Mouse (Mus musculus) erythroblast, embryonic 14.5 days (primary cell): ENCODE results near the gene Saal1. TPM values are rescaled to one million over a fixed set of nuclear protein-coding genes. Genes with fewer than 3 reads are reported as not detected.

Experiments
- H3K27me3 ChIP-seq: 2 replicates; pipeline ENCODE4 v1.6.1; 2012; ENCODE audit warnings: inconsistent platforms; ENCODE audit not compliant: control insufficient read depth
- H3K36me3 ChIP-seq: 2 replicates; pipeline ENCODE4 v1.6.1; 2012; ENCODE audit warnings: mild to moderate bottlenecking, inconsistent platforms; ENCODE audit not compliant: control insufficient read depth
- H3K4me1 ChIP-seq: 2 replicates; pipeline ENCODE4 v1.6.1; 2012; ENCODE audit warnings: inconsistent platforms; ENCODE audit not compliant: control insufficient read depth
- H3K4me3 ChIP-seq: replicated peaks from 2 replicates; pipeline ENCODE3; 2012; ENCODE audit warnings: moderate library complexity, mild to moderate bottlenecking, inconsistent platforms
- H3K9me3 ChIP-seq: 2 replicates; pipeline ENCODE4 v1.6.1; 2012; ENCODE audit warnings: low read length, inconsistent platforms, mixed read lengths; ENCODE audit not compliant: control insufficient read depth
- GATA1 ChIP-seq: IDR thresholded peaks from 2 replicates; pipeline ENCODE4 v1.6.1; 2012; ENCODE audit warnings: low read length, inconsistent platforms, mixed read lengths
- TAL1 ChIP-seq: IDR thresholded peaks from 3 replicates; pipeline ENCODE4 v1.6.1; 2012; ENCODE audit warnings: low read length, inconsistent platforms, mixed read lengths
- polyA plus RNA-seq: library from polyadenylated mRNA; stranded (reverse); fragments of >175 nt; gene quantifications from 2 replicates; pipeline ENCODE4 v1.2.3, GENCODE M21; 2012

The Saal1 gene
- polyA plus RNA-seq, 1 experiment: 0.44 TPM

- H3K9me3 ChIP-seq: no peaks in the 10 kb centered on the region
- H3K27me3 ChIP-seq: no peaks in the 10 kb centered on the region
- H3K36me3 ChIP-seq: no peaks in the 10 kb centered on the region; the same call in 1 of the 2 replicates
- no peak overlapping the region for H3K4me3 ChIP-seq
- no peaks in the 10 kb centered on the region for H3K4me1 ChIP-seq
- no peak for TF ChIP-seq GATA1
- no peak for TF ChIP-seq TAL1
Observed at GRCm38 (mm10) chr7:46727584-46727983, 17.1 kb upstream of the Saal1 start.

- Histone ChIP-seq H3K27me3 (no peaks in the 10 kb centered on the region), H3K36me3 (no peaks in the 10 kb centered on the region; the same call in 1 of the 2 replicates), H3K4me1 (no peaks in the 10 kb centered on the region), H3K4me3 (no peak overlapping the region), H3K9me3 (no peaks in the 10 kb centered on the region)
- no peak for TF ChIP-seq GATA1
Observed at GRCm38 (mm10) chr7:46724396-46724795, 13.9 kb upstream of the Saal1 start.

- no peak overlapping the region for H3K4me3 ChIP-seq
- H3K4me1 ChIP-seq: no peaks in the 10 kb centered on the region
- no peaks in the 10 kb centered on the region for H3K27me3 ChIP-seq
- H3K9me3 ChIP-seq: no peaks in the 10 kb centered on the region
- no peaks in the 10 kb centered on the region; the same call in 1 of the 2 replicates for H3K36me3 ChIP-seq
- no peak for TF ChIP-seq TAL1
- TF ChIP-seq GATA1: no peak
Observed at GRCm38 (mm10) chr7:46723849-46724248, 13.4 kb upstream of the Saal1 start.

- no peaks in the 10 kb centered on the region for H3K27me3 ChIP-seq
- H3K36me3 ChIP-seq: no peaks in the 10 kb centered on the region; the same call in 1 of the 2 replicates
- H3K4me1 ChIP-seq: no peaks in the 10 kb centered on the region
- TF ChIP-seq GATA1: no peak
- TF ChIP-seq TAL1: no peak
- H3K9me3 ChIP-seq: no peaks in the 10 kb centered on the region
- H3K4me3 ChIP-seq: no peak overlapping the region
Observed at GRCm38 (mm10) chr7:46723354-46723753, 12.9 kb upstream of the Saal1 start.

- Histone ChIP-seq H3K36me3 (no peaks in the 10 kb centered on the region), H3K4me3 (no peak overlapping the region), H3K27me3 (no peaks in the 10 kb centered on the region), H3K4me1 (no peaks in the 10 kb centered on the region), H3K9me3 (no peaks in the 10 kb centered on the region)
- TF ChIP-seq GATA1: no peak
- TF ChIP-seq TAL1: no peak
Observed at GRCm38 (mm10) chr7:46720460-46720859, 10.0 kb upstream of the Saal1 start.

GRCm38 (mm10) chr7:46719526-46719925, 9.0 kb upstream of the Saal1 start:
- no peaks in the 10 kb centered on the region for H3K4me1 ChIP-seq
- TF ChIP-seq GATA1: no peak
- TF ChIP-seq TAL1: no peak
- no peak overlapping the region for H3K4me3 ChIP-seq
- no peaks in the 10 kb centered on the region for H3K27me3 ChIP-seq
- no peaks in the 10 kb centered on the region for H3K36me3 ChIP-seq
- no peaks in the 10 kb centered on the region for H3K9me3 ChIP-seq

- Histone ChIP-seq H3K27me3 (no peaks in the 10 kb centered on the region), H3K4me1 (no peaks in the 10 kb centered on the region), H3K9me3 (no peaks in the 10 kb centered on the region), H3K36me3 (no peaks in the 10 kb centered on the region), H3K4me3 (no peak overlapping the region)
- TF ChIP-seq TAL1 (no peak), GATA1 (no peak)
Observed at GRCm38 (mm10) chr7:46718591-46719270, 8.3 kb upstream of the Saal1 start.

- no peak overlapping the region for H3K4me3 ChIP-seq
- H3K9me3 ChIP-seq: no peaks in the 10 kb centered on the region
- no peaks in the 10 kb centered on the region for H3K36me3 ChIP-seq
Observed at GRCm38 (mm10) chr7:46716897-46717296, 6.4 kb upstream of the Saal1 start.

GRCm38 (mm10) chr7:46715600-46715999, 5.1 kb upstream of the Saal1 start, which contains the start of gene Saa3:
Gene Saa3 (minus strand): TSS chr7:46715700.
- TF ChIP-seq TAL1 (no peak), GATA1 (no peak)
- H3K9me3 ChIP-seq: no peaks in the 10 kb centered on the region

More at GRCm38 (mm10) chr7:46716897-46717296, 6.4 kb upstream of the Saal1 start:
- TF ChIP-seq TAL1 (no peak), GATA1 (no peak)
- no peaks in the 10 kb centered on the region for H3K4me1 ChIP-seq
- 0 out of 2 replicates have a peak, but pooled peaks cover 3% of the 10 kb centered on the region for H3K27me3 ChIP-seq

More at GRCm38 (mm10) chr7:46715600-46715999, 5.1 kb upstream of the Saal1 start, which contains the start of gene Saa3:
- Histone ChIP-seq H3K4me3 (no peak within 1 kb of the TSS), H3K36me3 (no peaks in the 10 kb centered on the region), H3K27me3 (0 out of 2 replicates have a peak, but pooled peaks cover 3% of the 10 kb centered on the region), H3K4me1 (peaks cover 2% of the 10 kb centered on the region)
